Comparison of ENCODE assay signal across 8 mouse cellular contexts in the genomic region with DNA sequence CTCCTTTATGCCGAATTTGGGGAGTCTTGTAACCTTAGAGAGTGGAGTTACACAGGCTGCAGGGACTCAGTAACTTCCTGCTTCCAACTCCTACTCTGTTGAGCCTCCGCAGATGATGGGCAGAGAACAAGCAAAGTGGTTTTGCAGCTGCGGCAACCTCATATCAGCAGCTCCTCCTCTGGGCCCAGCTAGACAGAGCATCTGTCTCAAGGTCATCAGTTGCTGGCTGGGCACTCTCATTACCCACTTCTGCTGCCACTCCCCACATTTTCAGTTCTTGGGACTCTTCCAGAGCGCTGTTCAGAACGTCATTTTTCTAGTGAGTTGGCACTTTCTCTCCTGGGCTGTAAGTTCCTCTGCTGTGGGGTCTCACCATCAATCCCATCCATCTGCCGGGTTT. TPM values are rescaled to one million over a fixed set of nuclear protein-coding genes. Genes with fewer than 3 reads are reported as not detected.
A peak's percentile ranks its signal among the peaks of the same experiment; 100 is the strongest.
DNase-seq lines count a peak whose midpoint lies in the region; ATAC-seq lines count a peak whose summit lies in the region.

No protein-coding gene starts in this region.

- ATAC-seq in heart, embryonic 11.5 days (replicated peaks; ENCODE audit: insufficient number of reproducible peaks, low FRiP score, low TSS enrichment): no peak; the same call in 1 of the 2 replicates

- H3K9ac ChIP-seq in heart, embryonic 11.5 days (ENCODE audit: low read depth, low read length): no peak overlapping the region

- H3K4me3 ChIP-seq in heart, embryonic 11.5 days (ENCODE audit: low read depth, low read length): no peak overlapping the region

- H3K4me1 ChIP-seq in heart, embryonic 11.5 days (ENCODE audit: control insufficient read depth, insufficient read depth, low read length): peaks cover 23% of the 10 kb centered on the region; the same call in 1 of the 2 replicates

- 0 out of 2 replicates have a peak overlapping the region, but pooled peaks have one; percentile 2 for H3K4me2 ChIP-seq in heart, embryonic 11.5 days

- no peak overlapping the region; the same call in 1 of the 2 replicates for H3K27ac ChIP-seq in heart, embryonic 11.5 days (ENCODE audit: low read depth, low read length)

- 37% methylated on average over 6 of the region's 6 CpGs for WGBS in heart, embryonic 11.5 days (ENCODE audit: insufficient replicate concordance)

- DNase-seq in adrenal gland, adult 2 months: peak; percentile 57
- DNase-seq in adrenal gland, postnatal 4 days (ENCODE audit: low spot score in 2 of 2): no peak
- DNase-seq in MN1 (ENCODE audit: low spot score) (peak; percentile 40), adipocyte (ENCODE audit: low spot score) (no peak)
- peak; percentile 46 for DNase-seq in kidney, postnatal 10 days
- DNase-seq in layer of hippocampus, adult 11-12 months (ENCODE audit: low spot score): no peak
- no peak for DNase-seq in cerebellum, adult 18-20 months

- no peaks in the 10 kb centered on the region for H3K9me3 ChIP-seq in heart, embryonic 11.5 days (replicated peaks; ENCODE audit: control insufficient read depth, low read length)

- H3K36me3 ChIP-seq in heart, embryonic 11.5 days (ENCODE audit: control insufficient read depth, insufficient read depth, low read length): no peaks in the 10 kb centered on the region

- H3K27me3 ChIP-seq in heart, embryonic 11.5 days (ENCODE audit: control insufficient read depth, insufficient read depth, low read length): no peaks in the 10 kb centered on the region

RNA-seq across cellular contexts. Expression of a gene that starts 24.6 kb away (rescaled TPM):
- total RNA-seq in adrenal gland, adult 2 months (2021): 10 to 100 TPM; 52.6 to 62.9 TPM
- polyA plus RNA-seq in adrenal gland, adult 2 months (2012; rRNA removed): 29.4 and 43.3 TPM in 2 replicates
- total RNA-seq in adrenal gland, postnatal 4 days (2021): 10 to 100 TPM; 68.0 to 81.8 TPM
- 18.6 and 20.5 TPM in 2 replicates for polyA plus RNA-seq in heart, embryonic 11.5 days (2014; fragmentation: Nextera tagmentation; extraction: Ambion mirVana)

Comparison
In these comparisons a context has a peak if more than half of its experiments do, and no peak if none do; other contexts are left out.
1. DNase-seq: peak in adrenal gland, adult 2 months (single experiment), MN1 (single experiment) and kidney, postnatal 10 days (single experiment); none in adrenal gland, postnatal 4 days (0 of 2), adipocyte (single experiment), layer of hippocampus, adult 11-12 months (single experiment) and cerebellum, adult 18-20 months (0 of 2).